Mouse (Mus musculus) monocyte, adult 2 months (primary cell): ENCODE data around the gene Os9.
"Not testable (repeated sequence)": the region's sequence is repeated elsewhere in the genome, so short reads cannot be mapped to it uniquely, and the experiment has no call there.

ENCODE experiments used
- DNase-seq, 2 experiments: peaks; one replicate each; pipeline ENCODE4 v3.0.0; 2022; ENCODE audit warnings: low spot score in 2 of 2, low read depth in 1 of 2

The Os9 gene

GRCm38 (mm10) chr10:127147135-127147534 is 26.2 kb upstream of the Os9 start:
- DNase-seq, result no peak

GRCm38 (mm10) chr10:127145303-127145702 is 24.4 kb upstream of the Os9 start:
- no peak for DNase-seq

- no peak for DNase-seq
Observed at GRCm38 (mm10) chr10:127144536-127144935, 23.6 kb upstream of the Os9 start.

GRCm38 (mm10) chr10:127143228-127143627 is 22.3 kb upstream of the Os9 start:
- no peak for DNase-seq

- DNase-seq, result peak in 1 of 2 experiments; percentile 47
Observed at GRCm38 (mm10) chr10:127141500-127141899, 20.6 kb upstream of the Os9 start.

GRCm38 (mm10) chr10:127140971-127141370 is 20.0 kb upstream of the Os9 start:
- DNase-seq, result no peak

- no peak for DNase-seq
Observed at GRCm38 (mm10) chr10:127138328-127139141, 17.6 kb upstream of the Os9 start.

GRCm38 (mm10) chr10:127137896-127138295 is 17.0 kb upstream of the Os9 start:
- DNase-seq, result no peak

- DNase-seq, result peak; percentile 49 to 68
Observed at GRCm38 (mm10) chr10:127136510-127136909, 15.6 kb upstream of the Os9 start.

GRCm38 (mm10) chr10:127135118-127135836 is 14.3 kb upstream of the Os9 start:
- no peak for DNase-seq

- not testable (repeated sequence) for DNase-seq
Observed at GRCm38 (mm10) chr10:127134394-127135035, 13.6 kb upstream of the Os9 start.

- DNase-seq, result no peak
Observed at GRCm38 (mm10) chr10:127132469-127132868, 11.5 kb upstream of the Os9 start.

- no peak for DNase-seq
Observed at GRCm38 (mm10) chr10:127129431-127129830, 8.5 kb upstream of the Os9 start.

GRCm38 (mm10) chr10:127127711-127128279 is 6.9 kb upstream of the Os9 start:
- no peak for DNase-seq

- DNase-seq, result no peak
Observed at GRCm38 (mm10) chr10:127126579-127126978, 5.6 kb upstream of the Os9 start.

- no peak for DNase-seq
Observed at GRCm38 (mm10) chr10:127125210-127126001, 4.5 kb upstream of the Os9 start.

GRCm38 (mm10) chr10:127123436-127123805 is 2.5 kb upstream of the Os9 start:
- DNase-seq, result peak in 1 of 2 experiments; percentile 49

- DNase-seq, result no peak
Observed at GRCm38 (mm10) chr10:127122784-127123435, 2.0 kb upstream of the Os9 start.

- no peak for DNase-seq
Observed at GRCm38 (mm10) chr10:127122018-127122417, 1.1 kb upstream of the Os9 start.
